Mouse (Mus musculus): ENCODE results near the gene Fbxo39. TPM values are rescaled to one million over a fixed set of nuclear protein-coding genes. Genes with fewer than 3 reads are reported as not detected.

The Fbxo39 gene
- not detected for total RNA-seq (2021)
- long read RNA-seq, experiment 1 = 0 reads
- long read RNA-seq, experiment 2 = 0 reads

DNA sequence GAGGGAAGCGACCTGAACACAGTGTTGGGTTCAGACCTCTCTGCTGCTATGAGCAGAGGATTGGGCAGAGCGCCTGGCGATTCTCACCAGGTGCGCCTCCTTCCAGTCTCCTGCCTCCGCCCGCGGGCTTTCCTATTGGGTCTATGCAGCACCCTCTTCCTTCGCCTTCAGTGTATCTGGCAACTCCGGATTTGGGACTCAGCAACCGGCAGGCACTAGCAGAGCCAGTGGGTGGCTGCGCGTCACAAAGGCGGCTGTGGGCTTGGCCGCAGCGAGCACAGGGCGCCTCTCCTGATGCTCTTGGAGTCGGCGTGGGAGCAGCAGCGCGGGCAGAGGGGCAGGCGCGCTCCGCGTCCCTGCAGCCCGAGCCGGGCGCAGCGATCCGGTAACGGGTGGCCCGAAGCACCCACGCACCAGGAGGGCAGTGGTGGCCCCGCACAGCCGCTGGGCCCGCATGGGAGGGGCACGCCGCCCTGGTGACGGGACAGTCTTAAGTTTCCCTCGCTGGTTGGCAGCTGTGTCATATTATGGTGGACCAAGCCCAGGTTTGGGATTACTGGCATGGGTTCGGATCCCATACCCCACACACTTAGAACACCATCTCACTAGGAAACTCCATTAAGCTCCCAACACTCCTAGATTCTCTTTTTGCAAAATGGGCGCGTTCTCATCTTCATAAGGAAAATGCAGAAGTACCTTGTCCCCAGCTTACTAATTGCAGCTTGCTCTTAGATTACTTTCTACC, at the start of gene Fbxo39:
Fbxo39 (plus strand) TSS at position 294 of the 745 bp plus-strand sequence.
- DNase-seq (ENCODE audit: low spot score in 2 of 2) = no peak

DNA sequence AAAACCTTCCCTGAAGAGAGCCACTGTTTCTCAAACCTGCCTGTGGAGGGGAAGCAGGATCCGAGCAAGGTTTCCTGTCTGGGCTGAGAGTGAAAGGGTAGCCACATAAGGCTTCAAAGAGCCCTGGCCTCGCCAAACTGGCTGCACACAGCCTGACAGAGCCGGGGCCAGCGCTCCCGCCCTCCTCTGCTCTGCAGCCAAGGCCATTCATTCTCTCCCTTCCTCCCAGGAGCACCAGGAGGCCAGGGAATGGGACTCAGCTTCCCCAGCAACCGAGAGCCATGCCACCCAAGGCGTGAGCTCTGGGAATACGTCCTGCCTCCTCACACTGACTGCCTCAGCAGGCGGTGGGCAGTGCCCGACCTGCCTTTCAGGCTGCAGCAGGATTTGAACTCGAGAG, 48.8 kb upstream of the Fbxo39 start:
- no peak for DNase-seq (ENCODE audit: low spot score in 2 of 2)

DNA sequence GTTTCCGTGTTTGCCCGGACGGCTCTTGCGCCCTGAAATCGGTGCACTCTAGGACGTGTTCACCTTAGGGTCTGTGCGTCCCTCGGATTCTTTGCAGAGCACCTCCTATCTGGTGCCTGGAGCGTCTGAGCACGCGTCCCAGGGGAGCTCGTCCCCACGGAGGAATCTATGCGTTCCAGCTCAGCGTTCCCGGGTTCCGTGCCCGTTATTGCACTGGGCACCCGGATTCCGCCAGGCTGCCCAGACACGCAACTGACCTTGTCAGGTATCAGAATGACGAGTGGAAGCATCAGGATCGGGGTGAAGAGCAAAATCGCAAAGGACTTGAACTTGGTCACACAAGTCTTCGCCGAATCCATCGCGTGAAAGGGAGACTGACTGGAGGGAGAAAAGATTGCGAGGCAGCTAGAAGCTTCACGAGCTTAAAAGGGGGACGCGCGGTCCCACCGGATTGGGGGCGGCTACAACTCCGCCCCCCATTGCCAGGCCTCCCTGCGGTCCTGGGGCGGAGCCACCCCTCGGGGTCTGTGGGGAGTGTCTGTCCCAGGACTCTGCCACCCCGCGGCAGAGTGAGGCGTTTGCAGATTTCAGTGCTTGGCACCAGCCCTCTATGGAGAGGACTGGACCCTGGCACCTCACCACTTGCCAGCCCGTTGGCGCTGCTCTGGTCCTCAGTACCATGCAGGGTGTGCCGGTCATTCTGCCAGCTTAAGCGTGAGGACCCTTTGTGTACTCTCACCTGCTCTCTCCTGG, 47.9 kb upstream of the Fbxo39 start:
- peak in 1 of 2 experiments; percentile 55 for DNase-seq (ENCODE audit: low spot score in 2 of 2)

GRCm38 (mm10) chr11:72266960-72267560, 47.2 kb upstream of the Fbxo39 start, which contains the start of gene Slc13a5:
TSS of gene Slc13a5 (minus strand) at chr11:72267222.
- DNase-seq (ENCODE audit: low spot score in 2 of 2) = no peak

GRCm38 (mm10) chr11:72271761-72272160, 42.5 kb upstream of the Fbxo39 start:
- DNase-seq (ENCODE audit: low spot score in 2 of 2) = no peak

- no peak for DNase-seq (ENCODE audit: low spot score in 2 of 2)
These were observed 40.9 kb upstream of the Fbxo39 start for GRCm38 (mm10) chr11:72273341-72273740.

GRCm38 (mm10) chr11:72281143-72281851, 32.9 kb upstream of the Fbxo39 start:
- no peak for DNase-seq (ENCODE audit: low spot score in 2 of 2)

- no peak for DNase-seq (ENCODE audit: low spot score in 2 of 2)
These were observed 32.3 kb upstream of the Fbxo39 start for GRCm38 (mm10) chr11:72281852-72282400.

- no peak for DNase-seq (ENCODE audit: low spot score in 2 of 2)
These were observed 30.6 kb upstream of the Fbxo39 start for GRCm38 (mm10) chr11:72283486-72284224.

DNA sequence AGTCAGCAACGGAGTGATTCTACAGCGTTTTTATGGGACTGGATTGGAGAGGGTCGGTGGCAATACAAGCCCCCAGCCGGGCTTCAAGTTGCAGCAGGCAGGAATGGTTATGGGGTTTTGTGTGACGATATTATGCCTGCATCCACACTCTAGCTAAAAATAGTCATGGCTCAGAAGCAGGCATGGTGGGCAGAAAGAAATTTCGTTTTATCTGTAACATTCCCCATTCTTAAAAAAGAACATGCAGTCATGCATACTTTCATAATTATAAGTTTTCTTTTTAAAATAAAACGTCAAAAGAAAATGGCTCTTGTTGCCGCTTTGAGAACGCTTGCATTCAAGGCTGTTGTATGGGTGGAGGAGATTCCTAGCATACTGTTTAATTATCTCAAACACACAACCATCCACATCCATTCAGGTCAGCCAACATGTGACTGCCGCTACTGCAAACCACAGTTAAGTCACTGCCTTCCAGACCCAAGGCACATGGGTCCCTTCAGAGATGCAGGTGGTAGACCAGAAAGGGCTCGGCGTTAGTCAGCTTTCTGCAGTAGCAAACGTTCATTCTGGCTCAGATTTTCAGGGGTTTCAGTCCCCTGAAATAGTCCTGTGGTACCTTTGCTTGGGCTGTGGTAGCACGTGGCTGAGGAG, 29.6 kb upstream of the Fbxo39 start:
- no peak for DNase-seq (ENCODE audit: low spot score in 2 of 2)

DNA sequence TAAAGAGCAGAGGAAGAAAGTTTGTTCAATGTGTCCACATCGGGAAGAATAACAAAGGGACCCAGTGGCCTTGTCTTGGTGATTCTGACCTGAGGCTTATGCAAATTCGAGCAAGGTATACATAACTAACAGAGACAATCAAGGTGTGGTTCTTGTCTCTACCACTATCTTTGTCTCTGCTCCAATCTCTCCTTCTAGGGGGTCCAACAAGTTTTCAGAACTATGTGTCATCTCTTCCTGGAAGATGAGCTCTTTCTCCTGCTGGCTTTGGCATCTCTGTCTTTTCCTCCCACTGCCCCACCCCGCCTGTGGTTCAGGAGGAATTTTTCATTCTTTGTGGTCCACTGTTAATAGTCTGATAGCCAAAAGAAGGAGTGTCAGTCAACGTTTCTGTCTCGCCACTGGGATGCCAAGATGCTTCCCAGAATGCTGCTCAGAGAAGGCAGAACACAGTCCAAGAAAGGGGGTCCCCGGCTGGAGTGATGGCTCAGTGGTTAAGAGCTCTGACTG, 28.2 kb upstream of the Fbxo39 start:
- DNase-seq (ENCODE audit: low spot score in 2 of 2) = no peak

- DNase-seq (ENCODE audit: low spot score in 2 of 2) = no peak
These were observed 27.6 kb upstream of the Fbxo39 start for GRCm38 (mm10) chr11:72286651-72287050.

GRCm38 (mm10) chr11:72287126-72287525, 27.1 kb upstream of the Fbxo39 start:
- no peak for DNase-seq (ENCODE audit: low spot score in 2 of 2)

DNA sequence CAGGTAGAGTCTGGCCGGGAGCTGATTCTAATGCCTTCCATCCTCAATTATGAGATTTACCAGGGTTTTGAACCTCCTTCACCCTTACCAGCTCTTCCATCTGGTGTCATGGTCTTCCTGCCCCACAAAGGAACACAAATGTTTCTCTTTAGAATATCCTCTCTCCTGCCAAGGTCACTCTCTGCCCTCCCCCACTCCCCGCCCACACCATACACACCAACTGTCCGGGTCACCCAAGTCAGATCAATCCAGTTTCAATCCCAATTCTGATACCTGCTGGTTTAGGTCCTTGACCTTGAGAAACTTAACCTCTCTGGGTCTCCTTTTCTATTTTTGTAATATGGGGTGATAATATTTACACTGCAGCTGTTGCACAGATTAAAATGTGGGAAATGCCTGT, 26.7 kb upstream of the Fbxo39 start:
- DNase-seq (ENCODE audit: low spot score in 2 of 2) = no peak

- DNase-seq (ENCODE audit: low spot score in 2 of 2) = no peak
These were observed 21.1 kb upstream of the Fbxo39 start for GRCm38 (mm10) chr11:72293116-72293515.

GRCm38 (mm10) chr11:72301334-72301733, 12.9 kb upstream of the Fbxo39 start, which contains the start of gene Xaf1:
TSS of gene Xaf1 (plus strand) at chr11:72301629.
- DNase-seq (ENCODE audit: low spot score in 2 of 2) = peak in 1 of 2 experiments; percentile 55

- DNase-seq (ENCODE audit: low spot score in 2 of 2) = peak in 1 of 2 experiments; percentile 61
These were observed 12.0 kb upstream of the Fbxo39 start for GRCm38 (mm10) chr11:72302230-72302629.

DNA sequence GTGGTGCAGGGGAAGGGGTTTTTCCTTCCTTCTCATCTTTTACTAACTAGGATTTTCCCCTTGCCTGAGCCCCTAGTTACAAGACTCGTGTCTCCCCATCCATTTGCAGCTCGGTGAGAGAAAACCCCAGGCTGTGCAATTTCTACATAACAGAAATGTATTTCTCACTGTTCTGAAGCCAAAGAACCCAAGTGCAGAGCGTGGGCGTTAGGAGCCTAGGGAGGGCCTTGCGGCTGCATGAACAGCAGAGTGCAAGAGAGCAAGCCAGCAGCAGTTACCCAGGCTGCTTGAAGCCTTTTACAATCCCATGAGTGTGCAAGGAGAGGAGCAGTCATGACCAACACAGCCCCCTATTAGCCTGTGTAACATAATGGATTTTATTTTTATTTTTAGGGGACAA, 6.8 kb upstream of the Fbxo39 start:
- no peak for DNase-seq (ENCODE audit: low spot score in 2 of 2)

DNA sequence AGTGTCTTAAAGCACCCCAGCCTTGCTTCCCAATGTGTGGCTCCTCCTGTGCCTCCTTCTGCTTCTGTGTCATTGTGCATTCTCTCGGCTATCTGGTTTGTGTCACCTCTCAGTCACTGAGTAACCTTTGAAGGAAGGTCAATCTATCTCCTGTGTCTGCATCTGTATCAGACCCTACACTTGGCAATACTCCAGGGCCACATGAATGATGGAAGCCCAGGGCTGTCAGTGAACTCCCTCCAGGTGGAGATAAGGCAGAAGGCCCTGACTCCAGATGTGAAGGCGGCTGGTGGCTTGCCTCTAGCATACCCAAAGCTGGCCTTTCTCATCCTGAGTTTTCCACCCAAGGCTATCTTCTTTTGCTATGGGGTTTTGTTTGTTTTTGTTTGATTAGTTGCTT, 5.3 kb upstream of the Fbxo39 start:
- DNase-seq (ENCODE audit: low spot score in 2 of 2) = no peak
